ENCODE assay signal across 8 mouse cellular contexts in genomic region chr12:103348506-103348905, GRCm38 (mm10). TPM values are rescaled to one million over a fixed set of nuclear protein-coding genes. Genes with fewer than 3 reads are reported as not detected.
DNase-seq lines count a peak whose midpoint lies in the region; ATAC-seq lines count a peak whose summit lies in the region.

No protein-coding gene starts in this region.

- peak; percentile 45; the same call in 1 of the 2 replicates for ATAC-seq in cerebellum, adult (ENCODE audit: insufficient number of reproducible peaks, low FRiP score, low TSS enrichment)
- ATAC-seq in forebrain, embryonic 16.5 days: peak; percentile 80
- peak; percentile 67; the same call in 1 of the 2 replicates for ATAC-seq in hindbrain, embryonic 16.5 days

- no peak overlapping the region for H3K27ac ChIP-seq in forebrain, embryonic 16.5 days (ENCODE audit: low read length)
- no peak overlapping the region for H3K27ac ChIP-seq in hindbrain, embryonic 16.5 days (ENCODE audit: low read depth, low read length)

- no peak overlapping the region for H3K4me2 ChIP-seq in forebrain, embryonic 16.5 days (ENCODE audit: low read length)
- no peak overlapping the region for H3K4me2 ChIP-seq in hindbrain, embryonic 16.5 days (ENCODE audit: low read length)

- H3K9ac ChIP-seq in forebrain, embryonic 16.5 days (replicated peaks; ENCODE audit: low read depth, low read length): no peak overlapping the region
- no peak overlapping the region for H3K9ac ChIP-seq in hindbrain, embryonic 16.5 days (ENCODE audit: low read depth, low read length)

- 5% methylated on average over 3 of the region's 3 CpGs for WGBS in forebrain, embryonic 16.5 days
- 6% methylated on average over 3 of the region's 3 CpGs for WGBS in hindbrain, embryonic 16.5 days

- H3K4me1 ChIP-seq in forebrain, embryonic 16.5 days (replicated peaks; ENCODE audit: control insufficient read depth, insufficient read depth, low read length): no peaks in the 10 kb centered on the region
- H3K4me1 ChIP-seq in hindbrain, embryonic 16.5 days (ENCODE audit: control insufficient read depth, insufficient read depth, low read depth, low read length): peaks cover 3% of the 10 kb centered on the region; the same call in 1 of the 2 replicates

- no peaks in the 10 kb centered on the region for H3K27me3 ChIP-seq in forebrain, embryonic 16.5 days (replicated peaks; ENCODE audit: control insufficient read depth, insufficient read depth, low read length)
- no peaks in the 10 kb centered on the region for H3K27me3 ChIP-seq in hindbrain, embryonic 16.5 days (replicated peaks; ENCODE audit: control insufficient read depth, insufficient read depth, low read length)

- no peaks in the 10 kb centered on the region for H3K9me3 ChIP-seq in forebrain, embryonic 16.5 days (ENCODE audit: control insufficient read depth, low read length)
- no peaks in the 10 kb centered on the region for H3K9me3 ChIP-seq in hindbrain, embryonic 16.5 days (ENCODE audit: control insufficient read depth, low read length)

- H3K36me3 ChIP-seq in forebrain, embryonic 16.5 days (ENCODE audit: control insufficient read depth, insufficient read depth): no peaks in the 10 kb centered on the region
- H3K36me3 ChIP-seq in hindbrain, embryonic 16.5 days (ENCODE audit: control insufficient read depth, insufficient read depth, low read length): no peaks in the 10 kb centered on the region

- DNase-seq in NIH3T3 (ENCODE audit: low read depth): peak; percentile 89
- DNase-seq in layer of hippocampus, postnatal 14 days (ENCODE audit: low spot score in 2 of 2): peak; percentile 78 to 87
- peak; percentile 63 to 83 for DNase-seq in lung, postnatal 4 days
- DNase-seq in right cerebral cortex, postnatal 14 days: peak; percentile 89
- DNase-seq in urinary bladder, postnatal 14 days (ENCODE audit: low spot score): peak; percentile 82

- no peak overlapping the region for H3K4me3 ChIP-seq in forebrain, embryonic 16.5 days (replicated peaks; ENCODE audit: low read length)
- no peak overlapping the region for H3K4me3 ChIP-seq in hindbrain, embryonic 16.5 days (ENCODE audit: low read length)

RNA-seq across cellular contexts. Expression of gene Asb2, which starts 7.3 kb away (rescaled TPM):
- polyA plus RNA-seq in forebrain, embryonic 16.5 days (2015; fragmentation: Nextera tagmentation; extraction: Ambion mirVana): 0.73 and 0.77 TPM in 2 replicates
- polyA plus RNA-seq in hindbrain, embryonic 16.5 days (2015; fragmentation: Nextera tagmentation; extraction: Ambion mirVana): 1.4 and 2.1 TPM in 2 replicates
- total RNA-seq in layer of hippocampus, postnatal 14 days (2021): 1 to 10 TPM; 1.9 TPM

RNA-seq across cellular contexts. Expression of gene Fam181a, which starts 37.7 kb away (rescaled TPM):
- 2.5 and 3.0 TPM in 2 replicates for polyA plus RNA-seq in forebrain, embryonic 16.5 days (2015; fragmentation: Nextera tagmentation; extraction: Ambion mirVana)
- 5.6 and 6.0 TPM in 2 replicates for polyA plus RNA-seq in hindbrain, embryonic 16.5 days (2015; fragmentation: Nextera tagmentation; extraction: Ambion mirVana)
- 1 to 10 TPM; 2.1 to 2.2 TPM for total RNA-seq in layer of hippocampus, postnatal 14 days (2021)

RNA-seq across cellular contexts. Expression of gene Otub2, which starts 40.0 kb away (rescaled TPM):
- 23.8 TPM in 2 replicates for polyA plus RNA-seq in forebrain, embryonic 16.5 days (2015; fragmentation: Nextera tagmentation; extraction: Ambion mirVana)
- polyA plus RNA-seq in hindbrain, embryonic 16.5 days (2015; fragmentation: Nextera tagmentation; extraction: Ambion mirVana): 23.4 and 23.7 TPM in 2 replicates
- 10 to 100 TPM; 45.3 to 47.3 TPM for total RNA-seq in layer of hippocampus, postnatal 14 days (2021)

RNA-seq across cellular contexts. Expression of gene 9330161L09Rik, which starts 59.1 kb away (rescaled TPM):
- polyA plus RNA-seq in forebrain, embryonic 16.5 days (2015; fragmentation: Nextera tagmentation; extraction: Ambion mirVana): 1.1 and 1.4 TPM in 2 replicates
- polyA plus RNA-seq in hindbrain, embryonic 16.5 days (2015; fragmentation: Nextera tagmentation; extraction: Ambion mirVana): 0.93 and 1.4 TPM in 2 replicates
- 1 to 10 TPM; 2.0 to 3.4 TPM for total RNA-seq in layer of hippocampus, postnatal 14 days (2021)
